Mouse (Mus musculus) lung, adult 2 months (tissue): Measurements from ENCODE around the gene Ostn. TPM values are rescaled to one million over a fixed set of nuclear protein-coding genes. Genes with fewer than 3 reads are reported as not detected.

Experiments
- DNase-seq: peaks from one replicate; pipeline ENCODE4 v3.0.0; 2022
- H3K4me1 ChIP-seq: fragments of 200-500 bp; 2 replicates; pipeline ENCODE4 v1.6.1; 2011; ENCODE audit warnings: low read length; ENCODE audit not compliant: control insufficient read depth, insufficient read depth
- H3K4me3 ChIP-seq: fragments of 200-500 bp; replicated peaks from 2 replicates; pipeline ENCODE3; 2011; ENCODE audit warnings: low read depth, mild to moderate bottlenecking, control low read depth, low read length; ENCODE audit errors: extremely low read depth
- CTCF ChIP-seq: fragments of 200-500 bp; IDR thresholded peaks from 2 replicates; pipeline ENCODE4 v1.5.1; 2011; ENCODE audit warnings: mild to moderate bottlenecking, low read length, control low read depth; ENCODE audit not compliant: insufficient read depth
- POLR2A ChIP-seq: fragments of 200-500 bp; IDR thresholded peaks from 2 replicates; pipeline ENCODE4 v1.6.1; 2011; ENCODE audit warnings: low read depth, mild to moderate bottlenecking, control low read depth, low read length, borderline replicate concordance; ENCODE audit errors: extremely low read depth
- WGBS: fragments of 180-500 bp; shearing (Covaris S2); methylation state at CpG from one replicate; pipeline ENCODE4 v1.1.7; 2018; 5-methylcytosine and 5-hydroxymethylcytosine counted together
- polyA plus RNA-seq: library from polyadenylated mRNA; depleted of rRNA; stranded (reverse); fragments of >200 nt; gene quantifications from 2 replicates; pipeline ENCODE4 v1.2.3, GENCODE M21; 2012; rRNA removed

The Ostn gene
- polyA plus RNA-seq, 1 experiment = not detected

DNA sequence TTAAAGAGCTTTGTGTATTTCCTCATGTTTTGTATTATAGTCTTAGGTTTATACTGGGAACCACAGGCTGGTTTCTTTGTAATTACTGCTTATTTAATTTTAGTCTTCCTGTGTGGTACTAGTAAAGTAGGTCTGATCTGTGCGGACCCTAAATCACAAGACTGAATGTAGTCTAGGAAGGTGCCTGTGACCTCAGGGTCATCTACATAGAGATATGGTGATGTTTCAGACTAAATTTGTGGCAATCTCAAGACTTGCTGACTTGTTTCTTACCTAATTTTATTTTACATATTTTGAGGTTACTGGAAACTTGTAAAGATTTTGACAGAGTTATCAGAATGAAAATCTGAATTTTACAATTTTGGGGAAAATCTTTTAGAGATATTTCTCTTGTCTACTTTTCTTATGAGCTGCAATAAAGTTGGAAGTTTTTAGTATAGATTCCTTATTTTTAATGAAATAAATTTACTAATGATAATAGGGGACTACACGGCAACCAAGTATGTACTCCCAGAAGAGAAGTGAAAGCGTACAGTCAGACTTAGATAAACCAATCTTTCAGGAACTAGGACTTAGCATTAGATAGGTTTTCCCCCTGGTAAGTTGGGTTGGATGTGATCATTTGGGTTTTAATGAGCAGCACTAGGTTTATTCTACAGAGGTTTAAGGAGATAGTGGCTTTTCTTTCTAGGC is 91.9 kb downstream of the Ostn start:
- H3K4me3 ChIP-seq = no peak overlapping the region
- H3K4me1 ChIP-seq = peaks cover 6% of the 10 kb centered on the region
- no peak for DNase-seq
- TF ChIP-seq POLR2A (no peak), CTCF (no peak)
- WGBS = 86% methylated on average over 3 of the region's 3 CpGs

DNA sequence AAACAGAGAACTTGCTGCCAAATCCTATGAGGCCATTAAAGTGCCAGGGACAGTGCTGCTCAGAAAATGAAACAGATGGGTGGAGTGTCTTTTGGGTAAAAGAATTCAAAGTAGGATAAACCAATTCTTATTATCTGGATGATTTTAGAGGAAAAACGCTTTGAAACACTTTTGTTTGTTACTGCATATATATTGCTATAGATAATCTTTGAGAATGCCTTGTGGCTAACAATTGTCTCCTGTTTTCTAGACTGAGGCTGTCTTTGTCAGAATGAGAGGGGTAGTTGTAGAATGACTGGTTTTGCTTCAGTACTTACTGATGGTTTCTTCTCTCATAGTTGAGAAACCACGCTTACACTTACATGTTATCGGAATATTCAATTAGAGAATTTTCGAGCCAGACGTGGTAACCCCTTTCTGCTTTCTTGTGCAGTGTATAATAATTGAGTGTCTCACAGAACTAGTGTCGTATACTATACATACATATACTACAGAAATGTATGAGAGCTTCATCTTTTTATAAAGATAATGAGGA is 92.5 kb downstream of the Ostn start:
- Histone ChIP-seq H3K4me1 (peaks cover 8% of the 10 kb centered on the region), H3K4me3 (no peak overlapping the region)
- WGBS = 83% methylated on average over 6 of the region's 6 CpGs
- no peak for DNase-seq
- no peak for TF ChIP-seq CTCF
- TF ChIP-seq POLR2A = no peak

Other genes starting within 250 kb of the Ostn start
- not detected in 2 replicates for gene Uts2b, start 62.8 kb downstream of the Ostn start, polyA plus RNA-seq
- gene Ccdc50, start 81.4 kb downstream of the Ostn start, polyA plus RNA-seq = 15.6 and 16.4 TPM in 2 replicates